Mouse (Mus musculus) Patski (cell line): Measurements from ENCODE around the gene C1ql4. TPM values are rescaled to one million over a fixed set of nuclear protein-coding genes. Genes with fewer than 3 reads are reported as not detected.

ENCODE experiments used
- ATAC-seq: fragments of 100-300 bp; one replicate; pipeline ENCODE4 v1.8.0; 2021
- CTCF ChIA-PET: fragments of 350-600 bp; sonication (Branson Sonifier 250); formaldehyde crosslinking; loops from one replicate; lab custom pipeline; 2022; ENCODE audit warnings: inconsistent platforms; lab: Charles Lee
- POLR2A ChIA-PET: fragments of 350-600 bp; sonication (Branson Sonifier 250); formaldehyde crosslinking; loops from one replicate; lab custom pipeline; 2022; ENCODE audit warnings: antibody characterized with exemption, inconsistent platforms; lab: Charles Lee
- DNase-seq: peaks from one replicate; pipeline ENCODE4 v3.0.0-alpha.2; 2011; ENCODE audit warnings: low read depth, low spot score
- H3K27me3 ChIP-seq: fragments of 371-371 bp; one replicate; pipeline ENCODE4 v1.5.1; 2021
- CTCF ChIP-seq: fragments of 100-300 bp; IDR thresholded peaks from one replicate; pipeline ENCODE4 v1.5.1; 2021
- in situ Hi-C: fragments of 300-500 bp; cut with MboI; formaldehyde crosslinking; loops from 3 replicates; pipeline ENCODE4 v1.11.1; 2018; ENCODE audit warnings: low pct_unique_long_range_greater_than_20kb, mixed read lengths
- polyA plus RNA-seq: library from polyadenylated mRNA; unstranded; gene quantifications from one replicate; pipeline ENCODE4 v1.2.3, GENCODE M21; 2021

The C1ql4 gene
- polyA plus RNA-seq, 1 experiment from 2014 or later: 0.24 TPM

DNA sequence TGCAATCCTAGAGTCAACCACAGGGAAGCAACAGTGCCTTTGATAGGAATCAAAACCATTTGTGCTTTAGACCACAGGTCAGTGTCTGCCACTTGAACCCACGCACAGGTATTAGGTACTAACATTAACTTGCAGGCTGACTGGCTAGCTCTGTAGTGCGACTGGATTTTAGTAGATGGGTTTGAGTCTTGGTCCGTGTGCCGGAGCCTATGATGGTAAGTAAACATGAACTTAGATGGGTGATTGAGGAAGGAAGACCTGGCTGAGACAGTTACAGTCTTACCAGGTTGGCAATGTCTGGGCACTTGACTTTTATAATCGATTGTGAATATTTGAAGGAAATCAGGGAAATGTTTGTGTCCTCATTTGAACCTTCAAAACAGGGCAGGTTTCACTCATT, 48.8 kb downstream of the C1ql4 start:
- no peak for TF ChIP-seq CTCF
- no peak for DNase-seq
- in situ Hi-C loops: no loop called here
- H3K27me3 ChIP-seq: no peaks in the 10 kb centered on the region
- no peak for ATAC-seq
- ChIA-PET POLR2A (no interaction called here), CTCF (interaction anchor here (0.5 kb wide), 1 partner anchor 200 kb away, joined by 3 read pairs; no protein-coding TSS in a partner anchor)

GRCm38 (mm10) chr15:99038025-99038424, 49.6 kb downstream of the C1ql4 start:
- TF ChIP-seq CTCF: no peak
- POLR2A ChIA-PET: no interaction called here
- ATAC-seq (no peak), DNase-seq (no peak)
- CTCF ChIA-PET: no interaction called here
- no peaks in the 10 kb centered on the region for H3K27me3 ChIP-seq
- in situ Hi-C loops: no loop called here

DNA sequence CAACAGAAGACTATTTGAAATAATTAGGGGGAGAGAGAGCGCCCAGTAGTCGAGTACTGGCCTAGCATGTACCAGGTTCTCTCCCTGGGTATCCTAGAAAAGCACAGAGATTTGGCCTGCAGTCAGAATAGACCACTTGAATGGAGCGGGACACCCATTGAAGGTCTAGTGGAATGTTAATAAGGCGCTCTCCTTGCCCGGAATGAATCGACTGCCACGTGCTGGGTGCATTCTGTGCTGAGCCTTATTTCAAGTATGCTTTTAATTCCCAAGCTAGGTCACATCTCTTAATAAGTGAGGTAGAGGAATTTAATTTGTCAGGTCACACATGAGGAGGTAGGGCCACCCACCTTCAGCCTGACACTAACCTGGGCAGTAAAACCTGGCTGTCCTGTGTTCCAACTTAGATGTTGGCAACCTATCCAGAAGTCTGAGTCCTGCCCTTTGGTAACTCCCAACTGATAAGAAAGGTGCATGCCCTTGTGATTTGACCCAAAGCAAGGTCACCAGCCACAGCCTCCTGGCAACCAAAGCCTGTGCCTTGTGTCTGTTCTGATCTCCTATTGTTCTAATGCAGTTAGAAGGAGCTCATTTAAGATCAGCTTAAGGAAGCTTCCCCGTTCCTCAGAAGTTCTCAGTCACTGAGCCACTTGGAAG, 51.2 kb downstream of the C1ql4 start:
- no peak for DNase-seq
- in situ Hi-C loops: no loop called here
- CTCF ChIA-PET: no interaction called here
- H3K27me3 ChIP-seq: no peaks in the 10 kb centered on the region
- ATAC-seq: no peak
- no peak for TF ChIP-seq CTCF
- POLR2A ChIA-PET: no interaction called here

DNA sequence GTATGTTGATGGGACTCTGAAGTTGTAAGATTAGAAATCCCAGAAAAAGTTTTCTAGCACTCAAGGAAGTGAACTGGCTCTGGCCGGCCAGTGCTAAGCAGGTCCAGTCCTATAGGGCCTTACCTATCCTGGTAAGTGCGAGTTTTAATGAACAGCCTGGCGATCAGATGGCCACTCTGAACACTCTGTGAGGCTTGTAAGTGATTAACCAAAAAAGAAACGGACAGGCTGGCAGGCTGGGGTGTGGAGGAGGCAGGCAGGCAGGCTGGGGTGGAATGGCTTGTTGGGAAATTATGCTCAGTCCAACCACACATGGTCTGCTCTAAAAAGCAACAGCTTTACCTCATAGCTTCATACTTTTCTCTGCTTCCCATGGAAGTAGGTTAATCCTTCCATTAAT, 52.2 kb downstream of the C1ql4 start:
- CTCF ChIA-PET: interaction anchor here (0.8 to 1.0 kb wide), 2 partner anchors 11 to 14 kb away, joined by 4 to 6 read pairs; no protein-coding TSS in a partner anchor
- POLR2A ChIA-PET: no interaction called here
- no peak for DNase-seq
- TF ChIP-seq CTCF: no peak
- in situ Hi-C loops: no loop called here
- no peak for ATAC-seq
- no peaks in the 10 kb centered on the region for H3K27me3 ChIP-seq

Other genes starting within 250 kb of the C1ql4 start
- 29.6 TPM for gene Kmt2d, start 216.6 kb downstream of the C1ql4 start, polyA plus RNA-seq
- 17.0 TPM for gene Rhebl1, start 193.3 kb downstream of the C1ql4 start, polyA plus RNA-seq
- not detected for gene Dhh, start 189.3 kb downstream of the C1ql4 start, polyA plus RNA-seq
- 26.9 TPM for gene Lmbr1l, start 169.6 kb downstream of the C1ql4 start, polyA plus RNA-seq
- gene Tuba1b, start 153.3 kb downstream of the C1ql4 start, polyA plus RNA-seq: 921 TPM
- not detected for gene Gm49450, start 134.3 kb downstream of the C1ql4 start, polyA plus RNA-seq
- gene Tuba1a, start 134.1 kb downstream of the C1ql4 start, polyA plus RNA-seq: 414 TPM
- 210 TPM for gene Tuba1c, start 57.9 kb downstream of the C1ql4 start, polyA plus RNA-seq
- 0.76 TPM for gene Prph, start 32.6 kb downstream of the C1ql4 start, polyA plus RNA-seq
- gene Troap, start 13.2 kb downstream of the C1ql4 start, polyA plus RNA-seq: 23.7 TPM
- 1.9 TPM for gene Dnajc22, start 5.4 kb upstream of the C1ql4 start, polyA plus RNA-seq
- gene Spats2, start 38.1 kb upstream of the C1ql4 start, polyA plus RNA-seq: 43.8 TPM
- 11.0 TPM for gene Kcnh3, start 137.0 kb upstream of the C1ql4 start, polyA plus RNA-seq
- 69.7 TPM for gene Mcrs1, start 164.1 kb upstream of the C1ql4 start, polyA plus RNA-seq
- gene Prpf40b, start 207.3 kb upstream of the C1ql4 start, polyA plus RNA-seq: 101 TPM
- 0.67 TPM for gene Fam186b, start 208.1 kb upstream of the C1ql4 start, polyA plus RNA-seq